10 mouse cellular contexts compared by ENCODE assay signal in the genomic region with DNA sequence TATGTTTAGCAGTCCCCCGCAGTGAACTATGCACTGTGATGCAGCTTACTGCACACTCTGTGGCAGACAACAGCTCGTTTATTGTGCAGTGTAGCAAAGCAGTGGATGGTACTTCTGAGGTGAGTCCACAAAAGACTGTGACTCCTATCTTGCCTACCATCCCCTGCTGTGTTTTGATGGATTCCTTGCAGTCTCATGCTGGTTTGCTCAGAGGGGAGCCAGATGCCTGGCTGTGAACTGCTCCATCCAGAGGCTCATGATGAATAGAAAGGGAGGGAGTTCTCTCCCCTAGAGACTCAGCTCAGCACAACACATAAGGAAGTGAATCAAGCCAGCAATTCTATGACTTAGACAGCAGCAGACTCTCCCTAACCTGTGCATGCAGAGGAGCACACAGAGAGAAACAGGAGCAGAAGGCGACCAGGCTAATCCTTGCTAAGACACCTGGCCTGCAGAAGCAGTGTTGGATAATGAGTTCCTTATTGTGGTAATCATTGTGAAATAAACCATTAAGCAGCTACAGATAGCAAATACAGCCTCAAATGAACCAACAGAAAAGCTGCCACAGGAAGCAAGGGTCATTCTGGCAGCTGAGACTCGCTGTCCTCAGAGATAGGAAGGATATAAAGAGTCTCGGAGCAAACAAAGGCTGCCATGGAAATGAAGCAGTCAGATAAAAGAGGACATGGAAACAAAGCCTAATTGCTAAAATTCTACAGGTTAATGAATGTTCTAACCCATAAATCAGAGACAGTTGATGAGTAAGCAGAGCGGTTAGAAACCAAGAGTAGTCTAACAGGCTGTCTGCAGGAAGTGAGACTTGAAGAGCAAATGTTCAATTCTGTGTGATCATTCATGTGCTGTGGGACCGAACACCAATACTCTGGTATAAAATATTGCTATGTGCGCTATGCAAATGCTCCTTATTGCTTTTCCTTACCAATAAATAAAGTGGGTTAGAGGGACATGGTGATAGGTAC.
A peak's percentile ranks its signal among the peaks of the same experiment; 100 is the strongest.
DNase-seq lines count a peak whose midpoint lies in the region; ATAC-seq and TF ChIP-seq lines count a peak whose summit lies in the region.
"Had no signal": no experiment of that assay in that cellular context is flagged by ENCODE, and none has a peak within 500 bp of the region (broad histone marks: within the 10 kb centered on the region; RNA-seq: fewer than 3 reads in every experiment).

No protein-coding gene starts in this region.

- TF ChIP-seq CTCF in kidney, adult 2 months (conservative IDR thresholded peaks at IDR 0.05; ENCODE audit: insufficient read depth, insufficient read length, low read depth, low read length): no peak

- DNase-seq in kidney, adult 2 months: peak; percentile 22
- DNase-seq in kidney, postnatal 25 days: no peak
- peak; percentile 54 for DNase-seq in intestine, embryonic 14.5 days (ENCODE audit: low spot score)
- DNase-seq in left cerebral cortex, adult 8-10 months (ENCODE audit: low spot score in 2 of 2): no peak
- DNase-seq in left cerebral cortex, postnatal 4 days: no peak
- no peak for DNase-seq in left cerebral cortex, postnatal 14 days (ENCODE audit: low spot score in 2 of 2)

- no peak for TF ChIP-seq POLR2A in kidney, adult 2 months (IDR thresholded peaks at IDR 0.05; ENCODE audit: low read depth, low read length)

- intact Hi-C loops in left cerebral cortex, postnatal 4 days (cut with DNase I): no loop called here
- intact Hi-C loops in left cerebral cortex, postnatal 14 days (cut with DNase I): no loop called here

- peaks cover 2% of the 10 kb centered on the region; the same call in 1 of the 2 replicates for H3K9me3 ChIP-seq in intestine, embryonic 14.5 days (ENCODE audit: control insufficient read depth, low read length)
- no peaks in the 10 kb centered on the region for H3K9me3 ChIP-seq in neural tube, embryonic 15.5 days (replicated peaks)
- H3K9me3 ChIP-seq: limb, embryonic 12.5 days; megakaryocyte, embryonic 14.5 days had no signal

- 38% methylated on average over 8 of the region's 8 CpGs for WGBS in kidney, adult 2 months
- 42% methylated on average over 8 of the region's 8 CpGs for WGBS in intestine, embryonic 14.5 days
- 25% methylated on average over 8 of the region's 8 CpGs for WGBS in neural tube, embryonic 15.5 days

- H3K4me3 ChIP-seq in kidney, adult 2 months (ENCODE audit: insufficient read depth, low read depth, low read length): no peak overlapping the region
- H3K4me3 ChIP-seq in brown adipose tissue, adult 24 weeks (ENCODE audit: insufficient read depth, low read depth, low read length): no peak overlapping the region
- H3K4me3 ChIP-seq in intestine, embryonic 14.5 days (ENCODE audit: low read depth, low read length): no peak overlapping the region
- H3K4me3 ChIP-seq in neural tube, embryonic 15.5 days (replicated peaks): no peak overlapping the region
- H3K4me3 ChIP-seq: limb, embryonic 12.5 days; megakaryocyte, embryonic 14.5 days had no signal

- H3K36me3 ChIP-seq in kidney, adult 2 months (ENCODE audit: control insufficient read depth, insufficient read depth, low read length): no peaks in the 10 kb centered on the region
- H3K36me3 ChIP-seq in intestine, embryonic 14.5 days (ENCODE audit: control insufficient read depth, insufficient read depth, low read length): no peaks in the 10 kb centered on the region
- H3K36me3 ChIP-seq in neural tube, embryonic 15.5 days: no peaks in the 10 kb centered on the region
- H3K36me3 ChIP-seq: limb, embryonic 12.5 days had no signal

- H3K9ac ChIP-seq in intestine, embryonic 14.5 days (ENCODE audit: low read length): no peak overlapping the region
- H3K9ac ChIP-seq in neural tube, embryonic 15.5 days (replicated peaks): no peak overlapping the region
- H3K9ac ChIP-seq: limb, embryonic 12.5 days had no signal

- no peaks in the 10 kb centered on the region for H3K27me3 ChIP-seq in kidney, adult 2 months (replicated peaks; ENCODE audit: control insufficient read depth, insufficient read depth, low read length)
- H3K27me3 ChIP-seq in intestine, embryonic 14.5 days (replicated peaks; ENCODE audit: control insufficient read depth, insufficient read depth, low read length): no peaks in the 10 kb centered on the region
- H3K27me3 ChIP-seq in neural tube, embryonic 15.5 days (replicated peaks): no peaks in the 10 kb centered on the region
- H3K27me3 ChIP-seq: limb, embryonic 12.5 days; megakaryocyte, embryonic 14.5 days had no signal

- no peak overlapping the region for H3K27ac ChIP-seq in kidney, adult 2 months (ENCODE audit: insufficient read depth, low read depth, low read length)
- H3K27ac ChIP-seq in brown adipose tissue, adult 24 weeks (replicated peaks; ENCODE audit: low read depth, low read length): 0 out of 2 replicates have a peak overlapping the region, but pooled peaks have one; percentile 0
- H3K27ac ChIP-seq in intestine, embryonic 14.5 days (ENCODE audit: low read depth): no peak overlapping the region
- H3K27ac ChIP-seq in neural tube, embryonic 15.5 days (replicated peaks): 0 out of 2 replicates have a peak overlapping the region, but pooled peaks have one; percentile 1
- H3K27ac ChIP-seq: limb, embryonic 12.5 days had no signal

- H3K4me2 ChIP-seq in intestine, embryonic 14.5 days (ENCODE audit: low read length): no peak overlapping the region
- H3K4me2 ChIP-seq in neural tube, embryonic 15.5 days: no peak overlapping the region
- H3K4me2 ChIP-seq: limb, embryonic 12.5 days had no signal

- H3K4me1 ChIP-seq in kidney, adult 2 months (ENCODE audit: control insufficient read depth, insufficient read depth, low read length): 0 out of 2 replicates have a peak, but pooled peaks cover 3% of the 10 kb centered on the region
- peaks cover 5% of the 10 kb centered on the region; the same call in 1 of the 2 replicates for H3K4me1 ChIP-seq in brown adipose tissue, adult 24 weeks (ENCODE audit: control insufficient read depth, insufficient read depth, insufficient read length, low read length)
- H3K4me1 ChIP-seq in intestine, embryonic 14.5 days (replicated peaks; ENCODE audit: control insufficient read depth, insufficient read depth, low read length): peaks cover 9% of the 10 kb centered on the region; the same call in 1 of the 2 replicates
- peaks cover 13% of the 10 kb centered on the region for H3K4me1 ChIP-seq in neural tube, embryonic 15.5 days

- peak; percentile 83 for ATAC-seq in intestine, embryonic 14.5 days (replicated peaks; ENCODE audit: low FRiP score, low TSS enrichment, low read depth)
- peak; percentile 85 for ATAC-seq in neural tube, embryonic 15.5 days (ENCODE audit: low FRiP score)

Comparison
In these comparisons a context has a peak if more than half of its experiments do, and no peak if none do; other contexts are left out.
1. DNase-seq: peak in kidney, adult 2 months (single experiment) and intestine, embryonic 14.5 days (single experiment); none in kidney, postnatal 25 days (0 of 2), left cerebral cortex, adult 8-10 months (0 of 2), left cerebral cortex, postnatal 4 days (single experiment) and left cerebral cortex, postnatal 14 days (0 of 2).
2. H3K27ac ChIP-seq: peak in brown adipose tissue, adult 24 weeks (single experiment) and neural tube, embryonic 15.5 days (single experiment); none in kidney, adult 2 months (single experiment) and intestine, embryonic 14.5 days (single experiment).